Mouse (Mus musculus) small intestine, adult 10 weeks (tissue): ENCODE data around the gene Rnf123. TPM values are rescaled to one million over a fixed set of nuclear protein-coding genes. Genes with fewer than 3 reads are reported as not detected.

Experiments
- polyA plus RNA-seq: library from polyadenylated mRNA; stranded (reverse); fragments of 350-450 nt; fragmentation: Illumina TruSeq; extraction: RNeasy Lipid Tissue Mini Kit (QIAGEN cat#74804); gene quantifications from one replicate; pipeline ENCODE4 v1.2.3, GENCODE M21; 2014; ENCODE audit warnings: low replicate concordance

Rnf123 gene
- polyA plus RNA-seq: 1.1 TPM

DNA sequence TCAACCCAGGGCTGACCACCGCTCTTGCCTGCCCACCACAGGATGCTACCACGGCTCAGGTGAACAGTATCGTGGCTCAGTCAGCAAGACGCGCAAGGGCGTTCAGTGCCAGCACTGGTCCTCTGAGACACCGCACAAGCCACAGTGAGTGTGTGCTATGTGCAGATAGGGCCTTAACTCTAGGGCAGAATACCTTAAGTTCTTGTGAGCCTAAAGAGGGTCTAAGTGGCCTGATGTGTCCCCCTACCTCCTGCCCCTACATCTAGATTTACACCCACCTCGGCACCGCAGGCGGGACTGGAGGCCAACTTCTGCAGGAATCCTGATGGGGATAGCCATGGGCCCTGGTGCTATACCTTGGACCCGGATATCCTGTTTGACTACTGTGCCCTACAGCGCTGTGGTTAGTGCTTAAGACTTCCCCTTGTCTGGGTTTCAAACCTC, at the start of gene Rnf123:
Gene Rnf123, minus strand, starts transcription at position 359 of the 444 bp plus-strand sequence.

GRCm38 (mm10) chr9:108094184-108094941, 11.2 kb upstream of the Rnf123 start, which contains the start of gene Apeh:
Gene Apeh (minus strand): TSS chr9:108094606.

DNA sequence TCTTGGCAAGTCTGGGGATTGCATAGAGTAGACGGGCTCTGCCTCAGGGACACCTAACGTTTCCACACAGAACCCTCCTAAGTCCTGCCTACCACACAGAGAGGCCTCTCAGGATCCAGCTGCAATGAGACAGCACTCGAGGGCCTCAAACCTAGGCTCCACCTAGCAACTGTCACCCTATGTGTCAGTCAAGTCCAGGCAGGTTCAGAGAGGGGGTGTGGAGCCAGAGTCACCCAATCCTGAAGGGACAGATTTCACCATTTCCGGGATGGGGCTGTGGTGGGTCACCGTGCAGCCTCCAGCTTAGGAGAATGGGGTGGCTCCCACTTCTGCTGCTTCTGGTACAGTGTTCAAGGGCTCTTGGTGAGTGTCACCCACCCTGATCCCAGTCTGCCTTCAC, 3.0 kb downstream of the Rnf123 start, which contains the start of gene Mst1:
Gene Mst1, plus strand, starts transcription at position 269 of the 400 bp plus-strand sequence.

DNA sequence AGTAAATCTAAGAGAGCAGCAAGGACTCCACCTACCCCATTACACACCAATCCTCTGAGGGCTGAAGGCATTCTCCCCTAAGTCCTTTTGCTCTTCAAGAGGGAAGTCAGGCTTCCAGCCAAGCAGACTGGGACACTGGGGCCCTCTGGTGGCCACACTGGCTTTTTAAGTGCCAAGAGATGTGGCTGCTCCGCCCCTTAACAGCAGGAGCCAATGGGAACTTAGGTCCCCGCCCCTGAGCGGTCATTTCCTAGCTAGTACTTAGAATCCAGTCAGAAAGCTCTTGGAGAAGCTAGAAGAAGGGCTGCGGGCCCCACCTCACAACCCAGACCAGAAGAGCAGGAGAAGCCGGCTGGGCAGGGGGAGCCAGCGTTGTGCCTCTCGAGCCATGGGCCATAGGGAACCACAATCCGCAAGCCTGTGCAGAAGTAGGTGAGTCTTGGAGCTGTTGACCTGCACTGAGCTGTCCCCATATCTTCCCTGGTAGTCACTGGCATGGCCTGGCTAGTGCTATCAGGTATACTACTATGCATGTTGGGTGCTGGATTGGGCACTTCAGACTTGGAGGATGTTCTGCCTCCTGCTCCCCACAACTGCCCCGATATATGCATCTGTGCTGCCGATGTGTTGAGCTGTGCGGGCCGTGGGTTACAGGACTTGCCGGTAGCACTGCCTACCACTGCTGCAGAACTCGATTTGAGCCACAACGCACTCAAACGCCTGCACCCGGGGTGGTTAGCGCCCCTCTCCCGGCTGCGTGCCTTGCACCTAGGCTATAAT, 30.1 kb downstream of the Rnf123 start, which contains the start of gene Amigo3:
Gene Amigo3, plus strand, starts transcription at position 275 of the 780 bp plus-strand sequence.

DNA sequence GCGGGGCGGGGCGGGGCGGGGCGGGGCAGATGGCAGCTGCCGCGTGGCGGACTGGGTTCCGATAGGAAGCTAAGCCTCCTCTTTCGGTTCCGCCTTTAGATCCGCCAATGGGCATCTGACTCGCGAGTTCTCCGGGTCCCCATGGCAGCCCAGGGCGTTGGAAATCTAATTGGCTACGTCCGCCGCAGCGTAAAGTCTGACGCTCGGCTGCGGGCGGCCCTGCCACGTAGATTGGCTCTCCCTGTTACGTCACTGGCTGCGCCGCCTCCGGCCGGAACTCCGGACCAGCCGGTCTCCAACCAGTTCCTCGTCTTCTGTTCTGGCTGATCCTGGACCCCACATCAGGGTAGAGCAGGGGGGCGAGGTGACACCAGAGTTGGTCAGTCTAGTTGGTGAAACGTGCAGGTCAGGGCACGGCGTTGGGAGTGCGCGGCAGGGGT, 34.1 kb downstream of the Rnf123 start, which contains the start of gene Gmppb:
Gene Gmppb, plus strand, starts transcription at position 227 of the 440 bp plus-strand sequence.

GRCm38 (mm10) chr9:108001922-108002770, 81.0 kb downstream of the Rnf123 start, which contains the start of gene Ip6k1:
Gene Ip6k1 (plus strand): TSS chr9:108002501.

Other genes starting within 250 kb of the Rnf123 start
- gene Rbm6, start 210.1 kb downstream of the Rnf123 start, polyA plus RNA-seq: 162 TPM
- 0.15 TPM for gene Mon1a, start 195.2 kb downstream of the Rnf123 start, polyA plus RNA-seq
- 0.97 TPM for gene Mst1r, start 176.5 kb downstream of the Rnf123 start, polyA plus RNA-seq
- not detected for gene Actl11, start 154.9 kb downstream of the Rnf123 start, polyA plus RNA-seq
- not detected for gene Camkv, start 147.7 kb downstream of the Rnf123 start, polyA plus RNA-seq
- gene Traip, start 133.2 kb downstream of the Rnf123 start, polyA plus RNA-seq: 0.56 TPM
- 2.8 TPM for gene Uba7, start 107.8 kb downstream of the Rnf123 start, polyA plus RNA-seq
- 0.37 TPM for gene Gm20661, start 100.3 kb downstream of the Rnf123 start, polyA plus RNA-seq
- gene Inka1, start 97.5 kb downstream of the Rnf123 start, polyA plus RNA-seq: not detected
- gene Cdhr4, start 90.8 kb downstream of the Rnf123 start, polyA plus RNA-seq: not detected
- gene Gm20662, start 87.0 kb downstream of the Rnf123 start, polyA plus RNA-seq: not detected
- gene Ip6k1, start 80.8 kb downstream of the Rnf123 start, polyA plus RNA-seq: 16.9 TPM
- 0.67 TPM for gene Gmppb, start 34.1 kb downstream of the Rnf123 start, polyA plus RNA-seq
- gene Amigo3, start 30.2 kb downstream of the Rnf123 start, polyA plus RNA-seq: 0.26 TPM
- not detected for gene Mst1, start 2.9 kb downstream of the Rnf123 start, polyA plus RNA-seq
- 22.8 TPM for gene Apeh, start 11.3 kb upstream of the Rnf123 start, polyA plus RNA-seq
- gene Bsn, start 107.0 kb upstream of the Rnf123 start, polyA plus RNA-seq: 0.19 TPM
- 31.6 TPM for gene Dag1, start 180.6 kb upstream of the Rnf123 start, polyA plus RNA-seq
- 4.0 TPM for gene Nicn1, start 207.1 kb upstream of the Rnf123 start, polyA plus RNA-seq
- 0.45 TPM for gene Amt, start 213.5 kb upstream of the Rnf123 start, polyA plus RNA-seq
- gene Rhoa, start 222.8 kb upstream of the Rnf123 start, polyA plus RNA-seq: 419 TPM
- 11.5 TPM for gene Tcta, start 222.8 kb upstream of the Rnf123 start, polyA plus RNA-seq